Mouse (Mus musculus): Measurements from ENCODE around the gene Mylpf. TPM values are rescaled to one million over a fixed set of nuclear protein-coding genes. Genes with fewer than 3 reads are reported as not detected.
A peak's percentile ranks its signal among the peaks of the same experiment; 100 is the strongest.

Gene Mylpf
- total RNA-seq, 1 experiment = 498 TPM

DNA sequence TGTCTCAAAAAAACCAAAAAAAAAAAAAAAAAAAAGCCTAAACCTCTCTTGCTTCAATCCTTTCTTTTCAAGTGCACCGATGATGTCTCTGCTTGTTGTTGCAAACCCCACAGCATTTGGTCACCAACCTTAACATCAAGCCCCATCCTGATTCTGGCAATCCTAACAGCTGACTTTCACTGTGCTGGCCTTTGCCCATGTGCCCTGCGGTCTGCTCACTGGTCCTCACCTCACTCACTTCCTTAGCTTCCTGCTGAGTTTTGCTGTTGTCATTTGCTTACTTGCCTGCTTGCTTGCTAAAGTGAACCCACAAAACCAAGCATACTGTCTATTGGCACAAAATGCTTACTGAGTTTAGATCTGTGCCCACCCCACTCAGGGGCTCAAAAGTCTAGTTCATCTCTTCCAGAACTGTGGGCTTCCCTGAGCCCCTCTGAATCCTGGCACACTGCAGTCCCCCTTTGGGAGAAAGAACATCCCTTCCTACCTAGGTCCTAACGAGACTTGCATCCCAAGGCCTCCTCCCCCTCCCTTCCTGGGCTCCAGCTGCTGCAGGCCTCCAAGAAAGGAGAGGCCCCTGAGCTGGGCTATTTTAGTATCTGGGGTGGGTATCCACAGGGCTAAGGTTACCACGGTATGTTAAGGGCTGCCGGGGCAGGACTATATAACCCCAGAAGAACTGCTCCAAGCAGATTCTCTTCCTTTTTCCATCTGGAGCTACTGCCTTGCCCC, 2.5 kb downstream of the Mylpf start:
- no peak for DNase-seq (ENCODE audit: low read depth, low spot score)
- H3K9ac ChIP-seq (ENCODE audit: insufficient read depth, low read depth, low read length, poor library complexity, severe bottlenecking) = peak overlapping the region; percentile 56
- H3K4me1 ChIP-seq (ENCODE audit: control insufficient read depth in 2 of 2, insufficient read depth in 2 of 2, low read length in 2 of 2, poor library complexity in 1 of 2) = peaks cover 19 to 27% of the 10 kb centered on the region in 2 experiments
- TF ChIP-seq HCFC1 (IDR thresholded peaks at IDR 0.05; ENCODE audit: borderline replicate concordance, insufficient read depth, low read length) (no peak), MAFK (IDR thresholded peaks at IDR 0.05; ENCODE audit: insufficient read depth, low read depth, low read length) (no peak), ZNF384 (IDR thresholded peaks at IDR 0.05; ENCODE audit: low read depth, low read length) (no peak), ZC3H11A (IDR thresholded peaks at IDR 0.05; ENCODE audit: borderline replicate concordance, low read depth, low read length) (no peak), CHD2 (IDR thresholded peaks at IDR 0.05; ENCODE audit: low read depth, low read length) (no peak)
- in situ Hi-C loops (cut with MboI; ENCODE audit: low sequenced_read_pairs in 2 of 2, unreplicated experiment in 2 of 2) = no loop called here
- H3K9me3 ChIP-seq (ENCODE audit: control insufficient read depth, insufficient read depth, low read depth, low read length) = no peaks in the 10 kb centered on the region
- no peak overlapping the region for H3K4me3 ChIP-seq (ENCODE audit: insufficient read depth in 1 of 2, low read depth in 1 of 2, low read length in 2 of 2, poor library complexity in 1 of 2, severe bottlenecking in 1 of 2)
- H3K27ac ChIP-seq (ENCODE audit: insufficient read depth, low read depth, low read length, poor library complexity, severe bottlenecking) = peak overlapping the region; percentile 92
- H3K36me3 ChIP-seq (ENCODE audit: control insufficient read depth, insufficient read depth, low read length, poor library complexity, severe bottlenecking) = peaks cover 16% of the 10 kb centered on the region

DNA sequence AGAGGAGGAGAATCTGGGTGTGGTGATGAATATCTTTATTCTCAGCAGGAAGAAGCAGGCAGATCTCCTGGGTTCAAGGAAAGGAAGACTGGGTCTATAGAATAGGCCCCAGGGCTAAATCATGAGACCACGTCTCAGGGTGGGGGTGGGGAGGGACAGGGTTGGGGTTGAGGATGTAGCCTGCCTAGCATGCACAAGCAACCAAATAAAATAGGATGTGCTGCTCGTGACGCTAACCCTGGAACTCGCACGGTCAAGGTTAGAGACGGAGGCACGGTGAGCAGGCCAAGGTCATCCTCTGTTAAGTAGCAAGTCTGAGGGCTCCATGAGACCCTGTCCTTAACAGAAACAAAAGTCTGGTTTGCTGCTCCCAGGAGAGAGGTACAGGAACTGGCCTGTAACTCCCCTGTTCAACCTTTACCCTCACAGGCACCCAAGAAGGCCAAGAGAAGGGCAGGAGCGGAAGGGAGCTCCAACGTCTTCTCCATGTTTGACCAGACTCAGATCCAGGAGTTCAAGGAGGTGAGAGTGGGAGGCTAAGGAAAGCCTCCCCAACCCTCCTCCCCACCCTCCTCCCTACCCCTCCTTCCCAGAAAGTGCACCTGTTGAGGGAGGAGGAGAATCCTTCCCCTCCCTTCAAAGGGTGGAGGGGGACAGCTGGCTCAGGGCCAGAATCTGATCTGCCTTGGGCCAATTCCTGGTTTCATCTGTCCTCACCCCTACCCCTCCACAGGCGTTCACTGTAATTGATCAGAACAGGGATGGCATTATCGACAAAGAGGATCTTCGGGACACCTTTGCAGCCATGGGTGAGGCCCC, 4.0 kb downstream of the Mylpf start:
- no peak for TF ChIP-seq MAFK (IDR thresholded peaks at IDR 0.05; ENCODE audit: insufficient read depth, low read depth, low read length)
- no peak for TF ChIP-seq ZNF384 (IDR thresholded peaks at IDR 0.05; ENCODE audit: low read depth, low read length)
- TF ChIP-seq HCFC1 (IDR thresholded peaks at IDR 0.05; ENCODE audit: borderline replicate concordance, insufficient read depth, low read length) = no peak
- TF ChIP-seq ZC3H11A (IDR thresholded peaks at IDR 0.05; ENCODE audit: borderline replicate concordance, low read depth, low read length) = no peak
- TF ChIP-seq CHD2 (IDR thresholded peaks at IDR 0.05; ENCODE audit: low read depth, low read length) = peak; percentile 38; the same call in 1 of the 2 replicates
- peak overlapping the region in 1 of 2 experiments; percentile 71; a peak in 2 of 4 replicates for H3K4me3 ChIP-seq (ENCODE audit: insufficient read depth in 1 of 2, low read depth in 1 of 2, low read length in 2 of 2, poor library complexity in 1 of 2, severe bottlenecking in 1 of 2)
- peaks cover 16% of the 10 kb centered on the region for H3K36me3 ChIP-seq (ENCODE audit: control insufficient read depth, insufficient read depth, low read length, poor library complexity, severe bottlenecking)
- DNase-seq (ENCODE audit: low read depth, low spot score) = peak; percentile 78
- peak overlapping the region; percentile 98 for H3K27ac ChIP-seq (ENCODE audit: insufficient read depth, low read depth, low read length, poor library complexity, severe bottlenecking)
- H3K4me1 ChIP-seq (ENCODE audit: control insufficient read depth in 2 of 2, insufficient read depth in 2 of 2, low read length in 2 of 2, poor library complexity in 1 of 2) = peaks cover 18 to 25% of the 10 kb centered on the region in 2 experiments
- H3K9me3 ChIP-seq (ENCODE audit: control insufficient read depth, insufficient read depth, low read depth, low read length) = no peaks in the 10 kb centered on the region
- peak overlapping the region; percentile 66 for H3K9ac ChIP-seq (ENCODE audit: insufficient read depth, low read depth, low read length, poor library complexity, severe bottlenecking)
- in situ Hi-C loops (cut with MboI; ENCODE audit: low sequenced_read_pairs in 2 of 2, unreplicated experiment in 2 of 2) = no loop called here

GRCm38 (mm10) chr7:127213485-127213884, 4.8 kb downstream of the Mylpf start:
- no peak for TF ChIP-seq MAFK (IDR thresholded peaks at IDR 0.05; ENCODE audit: insufficient read depth, low read depth, low read length)
- TF ChIP-seq ZNF384 (IDR thresholded peaks at IDR 0.05; ENCODE audit: low read depth, low read length) = no peak
- no peak for TF ChIP-seq CHD2 (IDR thresholded peaks at IDR 0.05; ENCODE audit: low read depth, low read length)
- TF ChIP-seq ZC3H11A (IDR thresholded peaks at IDR 0.05; ENCODE audit: borderline replicate concordance, low read depth, low read length) = no peak
- no peak for TF ChIP-seq HCFC1 (IDR thresholded peaks at IDR 0.05; ENCODE audit: borderline replicate concordance, insufficient read depth, low read length)
- Histone ChIP-seq H3K4me1 (ENCODE audit: control insufficient read depth in 2 of 2, insufficient read depth in 2 of 2, low read length in 2 of 2, poor library complexity in 1 of 2) (peaks cover 18 to 28% of the 10 kb centered on the region in 2 experiments), H3K9me3 (ENCODE audit: control insufficient read depth, insufficient read depth, low read depth, low read length) (no peaks in the 10 kb centered on the region), H3K9ac (ENCODE audit: insufficient read depth, low read depth, low read length, poor library complexity, severe bottlenecking) (peak overlapping the region; percentile 70), H3K36me3 (ENCODE audit: control insufficient read depth, insufficient read depth, low read length, poor library complexity, severe bottlenecking) (peaks cover 16% of the 10 kb centered on the region), H3K27ac (ENCODE audit: insufficient read depth, low read depth, low read length, poor library complexity, severe bottlenecking) (peak overlapping the region; percentile 98), H3K4me3 (ENCODE audit: insufficient read depth in 1 of 2, low read depth in 1 of 2, low read length in 2 of 2, poor library complexity in 1 of 2, severe bottlenecking in 1 of 2) (peak overlapping the region in 1 of 2 experiments; percentile 71; a peak in 3 of 4 replicates)
- peak; percentile 77 for DNase-seq (ENCODE audit: low read depth, low spot score)
- in situ Hi-C loops (cut with MboI; ENCODE audit: low sequenced_read_pairs in 2 of 2, unreplicated experiment in 2 of 2) = no loop called here

- H3K36me3 ChIP-seq (ENCODE audit: control insufficient read depth, insufficient read depth, low read length, poor library complexity, severe bottlenecking) = peaks cover 16% of the 10 kb centered on the region
- no peak for DNase-seq (ENCODE audit: low read depth, low spot score)
- H3K4me3 ChIP-seq (ENCODE audit: insufficient read depth in 1 of 2, low read depth in 1 of 2, low read length in 2 of 2, poor library complexity in 1 of 2, severe bottlenecking in 1 of 2) = peak overlapping the region in 1 of 2 experiments; percentile 71; a peak in 3 of 4 replicates
- no peaks in the 10 kb centered on the region for H3K9me3 ChIP-seq (ENCODE audit: control insufficient read depth, insufficient read depth, low read depth, low read length)
- peak overlapping the region; percentile 98 for H3K27ac ChIP-seq (ENCODE audit: insufficient read depth, low read depth, low read length, poor library complexity, severe bottlenecking)
- in situ Hi-C loops (cut with MboI; ENCODE audit: low sequenced_read_pairs in 2 of 2, unreplicated experiment in 2 of 2) = no loop called here
- TF ChIP-seq MAFK (IDR thresholded peaks at IDR 0.05; ENCODE audit: insufficient read depth, low read depth, low read length) (no peak), ZC3H11A (IDR thresholded peaks at IDR 0.05; ENCODE audit: borderline replicate concordance, low read depth, low read length) (no peak)
- H3K9ac ChIP-seq (ENCODE audit: insufficient read depth, low read depth, low read length, poor library complexity, severe bottlenecking) = peak overlapping the region; percentile 70; the same call in 1 of the 2 replicates
- peaks cover 20 to 29% of the 10 kb centered on the region in 2 experiments for H3K4me1 ChIP-seq (ENCODE audit: control insufficient read depth in 2 of 2, insufficient read depth in 2 of 2, low read length in 2 of 2, poor library complexity in 1 of 2)
Measured at GRCm38 (mm10) chr7:127213930-127214329, 5.2 kb downstream of the Mylpf start.
